22 mouse cellular contexts compared by ENCODE assay signal in genomic region chr12:110023192-110024101, GRCm38 (mm10).
DNase-seq lines count a peak whose midpoint lies in the region; ATAC-seq and TF ChIP-seq lines count a peak whose summit lies in the region.
"Had no signal": no experiment of that assay in that cellular context is flagged by ENCODE, and none has a peak within 500 bp of the region (broad histone marks: within the 10 kb centered on the region; RNA-seq: fewer than 3 reads in every experiment).

No protein-coding gene starts in this region.

- no peak overlapping the region for H3K4me2 ChIP-seq in forebrain, embryonic 15.5 days (replicated peaks)
- peak overlapping the region; percentile 42 for H3K4me2 ChIP-seq in liver, embryonic 15.5 days
- H3K4me2 ChIP-seq: embryonic facial prominence, embryonic 12.5 days; limb, embryonic 13.5 days; midbrain, embryonic 11.5 days had no signal

- H3K79me2 ChIP-seq in liver, adult 2 months (ENCODE audit: control insufficient read depth, insufficient read depth, low read length), result peaks cover 20% of the 10 kb centered on the region; the same call in 1 of the 2 replicates

- H3K9ac ChIP-seq in forebrain, embryonic 15.5 days (replicated peaks), result no peak overlapping the region
- peak overlapping the region; percentile 79 for H3K9ac ChIP-seq in liver, adult 2 months (ENCODE audit: low read depth, low read length)
- H3K9ac ChIP-seq in liver, embryonic 15.5 days, result no peak overlapping the region
- H3K9ac ChIP-seq: embryonic facial prominence, embryonic 12.5 days; limb, embryonic 13.5 days had no signal

- H3K36me3 ChIP-seq in forebrain, embryonic 10.5 days (replicated peaks), result no peaks in the 10 kb centered on the region
- H3K36me3 ChIP-seq in forebrain, embryonic 15.5 days, result no peaks in the 10 kb centered on the region
- no peaks in the 10 kb centered on the region for H3K36me3 ChIP-seq in liver, adult 2 months (ENCODE audit: control insufficient read depth, insufficient read depth, low read length)
- no peaks in the 10 kb centered on the region for H3K36me3 ChIP-seq in liver, embryonic 15.5 days (replicated peaks)
- H3K36me3 ChIP-seq: embryonic facial prominence, embryonic 12.5 days; limb, embryonic 13.5 days had no signal

- peaks cover 67% of the 10 kb centered on the region for H3K4me1 ChIP-seq in forebrain, embryonic 10.5 days
- H3K4me1 ChIP-seq in forebrain, embryonic 15.5 days, result peaks cover 30% of the 10 kb centered on the region
- H3K4me1 ChIP-seq in liver, adult 2 months (ENCODE audit: control insufficient read depth, insufficient read depth, low read length), result peaks cover 17% of the 10 kb centered on the region
- 0 out of 2 replicates have a peak, but pooled peaks cover 3% of the 10 kb centered on the region for H3K4me1 ChIP-seq in liver, embryonic 15.5 days (replicated peaks)

- peak; percentile 32 for TF ChIP-seq CTCF in liver, adult 2 months (IDR thresholded peaks at IDR 0.05; ENCODE audit: low read depth, low read length)

- WGBS in forebrain, embryonic 10.5 days, result 67% methylated on average over 11 of the region's 11 CpGs
- WGBS in forebrain, embryonic 15.5 days, result 66% methylated on average over 11 of the region's 11 CpGs
- WGBS in liver, adult 2 months, result 16% methylated on average over 11 of the region's 11 CpGs
- 61% methylated on average over 11 of the region's 11 CpGs for WGBS in liver, embryonic 15.5 days (ENCODE audit: insufficient replicate concordance)

- intact Hi-C loops in left cerebral cortex, postnatal 4 days (cut with DNase I), result no loop called here

- H3K4me3 ChIP-seq in forebrain, embryonic 10.5 days, result no peak overlapping the region
- no peak overlapping the region for H3K4me3 ChIP-seq in forebrain, embryonic 15.5 days
- H3K4me3 ChIP-seq in liver, adult 2 months (ENCODE audit: insufficient read depth, low read depth, low read length), result peak overlapping the region; percentile 61
- H3K4me3 ChIP-seq in liver, embryonic 15.5 days (replicated peaks), result peak overlapping the region; percentile 21
- H3K4me3 ChIP-seq: embryonic facial prominence, embryonic 12.5 days; gastrocnemius, adult 2 months; left cerebral cortex, adult 2 months; limb, embryonic 13.5 days had no signal

- peak; percentile 68; the same call in 1 of the 2 replicates for TF ChIP-seq POLR2A in liver, adult 2 months (IDR thresholded peaks at IDR 0.05; ENCODE audit: extremely low read depth, insufficient read depth, low read length)

- no peak for ATAC-seq in forebrain, embryonic 15.5 days (replicated peaks)
- ATAC-seq in liver, embryonic 15.5 days (ENCODE audit: insufficient read depth), result peak; percentile 31
- ATAC-seq: lung, postnatal 0 days had no signal

- DNase-seq in forebrain, embryonic 10.5 days (ENCODE audit: extremely low spot score, low spot score), result no peak
- DNase-seq in liver, adult 2 months (ENCODE audit: extremely low read depth, low read depth, low spot score), result peak; percentile 90
- DNase-seq in liver, result no peak
- DNase-seq in left cerebral cortex, postnatal 4 days, result no peak
- no peak for DNase-seq in right cerebral cortex, postnatal 36 days (ENCODE audit: low spot score in 2 of 2)
- DNase-seq in urinary bladder, adult 18-20 months (ENCODE audit: low spot score in 2 of 2), result no peak
- DNase-seq: adrenal gland, postnatal 36 days; cerebellum, adult 11-12 months; cerebellum, postnatal 14 days; gastrocnemius, adult 2 months; heart, postnatal 4 days; layer of hippocampus, adult 9-11 months; right cerebral cortex, adult 18-20 months; spleen, adult 18-20 months; thymus, postnatal 36 days had no signal

- H3K27me3 ChIP-seq in forebrain, embryonic 10.5 days (ENCODE audit: poor library complexity, severe bottlenecking), result no peaks in the 10 kb centered on the region
- no peaks in the 10 kb centered on the region for H3K27me3 ChIP-seq in forebrain, embryonic 15.5 days
- H3K27me3 ChIP-seq in liver, adult 2 months (ENCODE audit: control insufficient read depth, insufficient read depth, low read length), result no peaks in the 10 kb centered on the region
- H3K27me3 ChIP-seq in liver, embryonic 15.5 days, result no peaks in the 10 kb centered on the region

- H3K9me3 ChIP-seq in forebrain, embryonic 10.5 days, result no peaks in the 10 kb centered on the region
- no peaks in the 10 kb centered on the region for H3K9me3 ChIP-seq in forebrain, embryonic 15.5 days
- H3K9me3 ChIP-seq in liver, embryonic 15.5 days (replicated peaks), result no peaks in the 10 kb centered on the region
- H3K9me3 ChIP-seq: embryonic facial prominence, embryonic 12.5 days had no signal

- peak overlapping the region; percentile 20; the same call in 1 of the 2 replicates for H3K27ac ChIP-seq in forebrain, embryonic 10.5 days
- no peak overlapping the region for H3K27ac ChIP-seq in forebrain, embryonic 15.5 days (replicated peaks)
- peak overlapping the region; percentile 99 for H3K27ac ChIP-seq in liver, adult 2 months (replicated peaks; ENCODE audit: insufficient read depth, low read depth, low read length)
- peak overlapping the region; percentile 65 for H3K27ac ChIP-seq in liver, embryonic 15.5 days (replicated peaks)
- H3K27ac ChIP-seq: embryonic facial prominence, embryonic 12.5 days; gastrocnemius, adult 2 months; left cerebral cortex, adult 2 months; limb, embryonic 13.5 days had no signal

Comparison
In these comparisons a context has a peak if more than half of its experiments do, and no peak if none do; other contexts are left out.
1. H3K4me3 ChIP-seq: peak in liver, adult 2 months (single experiment) and liver, embryonic 15.5 days (single experiment); none in forebrain, embryonic 10.5 days (single experiment) and forebrain, embryonic 15.5 days (single experiment).